Mouse (Mus musculus): Measurements from ENCODE around the gene Tmem94.
A peak's percentile ranks its signal among the peaks of the same experiment; 100 is the strongest.
"Not testable (repeated sequence)": the region's sequence is repeated elsewhere in the genome, so short reads cannot be mapped to it uniquely, and the experiment has no call there.

The Tmem94 gene

DNA sequence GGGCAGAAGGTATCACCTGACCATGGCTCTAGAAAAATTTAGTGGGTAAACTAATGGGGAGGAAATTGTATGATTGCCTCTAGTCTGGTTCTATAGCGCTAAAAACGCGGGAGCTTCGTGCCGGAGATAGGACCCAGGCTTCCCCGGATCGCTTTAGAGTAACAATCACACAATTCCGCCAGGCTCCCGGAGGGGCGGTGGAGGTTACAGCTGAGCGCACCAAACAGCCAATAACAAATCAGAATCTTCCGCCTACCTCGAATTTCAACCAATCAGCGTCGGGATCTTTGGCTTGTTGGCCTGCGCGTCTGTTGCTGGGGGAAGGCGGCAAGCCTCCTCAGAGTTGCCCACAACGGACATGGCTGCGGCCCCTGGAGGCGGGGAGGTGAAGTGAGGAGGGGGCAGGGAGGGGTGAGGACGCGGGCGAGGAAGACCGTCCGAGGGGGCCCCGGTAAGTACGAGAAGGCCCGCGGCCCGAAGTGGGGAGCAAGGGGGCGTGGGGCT is at the start of gene Tmem94:
Gene Tmem94 (plus strand): TSS at position 331 of the 504 bp plus-strand sequence.
- peak; percentile 97 for DNase-seq (ENCODE audit: low spot score)

DNA sequence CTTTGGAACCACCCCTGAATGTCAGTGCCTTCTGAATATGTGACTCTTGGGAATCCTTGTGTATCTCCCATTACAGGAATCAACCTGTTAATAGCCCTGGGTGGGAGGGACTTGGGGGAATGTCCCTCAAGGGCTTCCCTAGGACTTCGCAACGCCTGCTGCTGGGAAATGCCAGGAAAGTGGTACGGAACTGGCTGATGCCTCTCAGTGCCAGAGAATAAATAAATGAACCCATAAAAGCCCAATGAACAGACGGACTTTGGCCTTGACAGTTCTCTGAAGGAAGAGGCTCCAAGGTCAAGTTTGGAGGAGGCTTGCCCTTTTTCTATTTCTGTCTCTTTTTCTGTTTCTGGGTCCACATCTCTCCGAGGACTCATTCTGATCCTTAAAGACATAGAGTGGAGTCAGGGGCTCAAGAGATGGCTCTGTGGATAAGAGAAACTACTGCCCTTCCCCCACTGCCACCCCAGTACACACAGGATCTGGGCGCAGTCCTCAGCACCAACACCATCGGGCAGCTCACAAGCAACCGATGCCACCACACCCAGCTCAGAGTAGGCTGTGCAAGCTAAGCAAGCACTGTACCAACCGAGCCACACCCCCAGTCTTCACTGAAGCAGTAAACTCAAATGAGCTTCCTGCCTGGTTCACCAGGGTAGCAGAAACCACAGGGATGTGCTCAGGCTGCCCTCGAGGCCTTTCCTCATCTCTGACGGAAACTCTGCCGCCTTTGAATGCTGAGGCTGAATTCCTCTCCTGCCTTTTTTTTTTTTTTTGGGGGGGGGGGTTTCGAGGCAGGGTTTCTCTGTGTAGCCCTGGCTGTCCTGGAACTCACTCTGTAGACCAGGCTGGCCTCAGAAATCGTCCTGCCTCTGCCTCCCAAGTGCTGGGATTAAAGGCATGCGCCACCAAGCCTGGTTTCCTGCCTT is 48.6 kb upstream of the Tmem94 start:
- peak; percentile 45 for DNase-seq (ENCODE audit: low spot score)

GRCm38 (mm10) chr11:115717660-115718390 is 47.4 kb upstream of the Tmem94 start:
- DNase-seq (ENCODE audit: low spot score) = peak; percentile 40

DNA sequence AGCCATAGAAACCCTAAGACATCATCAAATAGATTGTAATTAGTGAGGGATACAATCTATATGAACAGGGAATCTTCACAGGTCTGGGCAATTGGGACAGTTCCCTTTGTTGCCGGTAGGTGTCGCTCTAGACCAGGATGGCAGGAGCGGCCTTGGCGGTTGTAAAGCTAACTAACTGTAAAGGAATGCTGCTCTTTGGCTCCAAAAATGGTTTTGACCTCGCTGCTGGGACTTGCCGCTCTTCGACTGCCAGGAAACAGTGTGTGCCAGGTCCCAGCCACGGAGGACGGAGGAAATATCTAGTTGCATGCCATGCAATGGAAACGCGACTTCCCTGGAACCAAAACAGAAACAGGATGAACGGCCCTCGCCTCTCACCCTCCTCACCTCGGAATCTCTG is 42.6 kb upstream of the Tmem94 start:
- DNase-seq (ENCODE audit: low spot score) = peak; percentile 78

- DNase-seq (ENCODE audit: low spot score) = no peak
These were observed 42.0 kb upstream of the Tmem94 start for GRCm38 (mm10) chr11:115723231-115723630.

GRCm38 (mm10) chr11:115734041-115734686 is 31.1 kb upstream of the Tmem94 start:
- no peak for DNase-seq (ENCODE audit: low spot score)

DNA sequence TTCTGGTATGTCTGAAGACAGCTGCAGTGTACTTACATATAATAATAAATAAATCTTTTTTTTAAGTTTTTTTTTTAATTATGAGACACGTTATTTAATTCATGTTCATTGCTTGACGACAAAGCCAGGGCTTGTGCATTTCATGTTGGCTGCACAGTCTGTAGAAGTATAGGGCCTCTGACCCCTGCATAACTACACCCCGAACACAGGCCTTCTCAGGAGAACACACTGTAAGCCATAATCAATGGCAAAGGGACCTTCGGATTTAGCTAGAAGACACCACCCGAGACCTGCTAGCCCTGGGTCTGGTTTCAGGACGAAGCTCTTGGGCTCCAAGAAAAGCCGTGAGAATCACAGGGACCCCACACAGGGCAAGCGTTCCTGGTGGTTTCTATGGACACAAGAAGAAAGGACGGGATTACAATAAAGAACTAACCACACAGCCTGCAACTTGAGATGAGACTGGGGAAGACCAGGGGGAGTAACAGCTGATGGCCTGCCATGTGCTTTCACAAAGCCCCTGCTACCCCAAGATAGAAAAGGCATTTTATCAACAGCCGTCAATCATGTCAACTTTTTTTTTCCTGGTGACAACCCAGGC is 27.5 kb upstream of the Tmem94 start:
- DNase-seq (ENCODE audit: low spot score) = no peak

- DNase-seq (ENCODE audit: low spot score) = no peak
These were observed 26.9 kb upstream of the Tmem94 start for GRCm38 (mm10) chr11:115738275-115738885.

DNA sequence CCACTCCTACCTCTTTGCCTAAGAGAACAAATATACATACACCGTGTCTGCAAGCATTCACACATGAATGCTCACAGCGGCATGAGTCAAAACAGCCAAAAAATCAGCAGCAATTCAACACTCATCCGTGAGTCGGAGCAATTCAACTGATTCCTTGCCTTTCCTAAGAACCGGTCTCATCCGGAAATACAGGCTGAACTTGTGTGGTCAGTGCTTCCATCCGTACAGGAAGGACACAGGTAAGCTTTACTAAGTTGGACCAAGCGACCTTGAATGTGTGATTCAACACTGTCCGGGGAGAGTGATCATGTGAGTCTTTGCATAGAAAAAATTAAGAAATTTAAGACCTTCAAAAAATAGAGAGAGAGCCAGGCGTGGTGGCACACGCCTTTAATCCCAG is 24.2 kb upstream of the Tmem94 start:
- DNase-seq (ENCODE audit: low spot score) = no peak

DNA sequence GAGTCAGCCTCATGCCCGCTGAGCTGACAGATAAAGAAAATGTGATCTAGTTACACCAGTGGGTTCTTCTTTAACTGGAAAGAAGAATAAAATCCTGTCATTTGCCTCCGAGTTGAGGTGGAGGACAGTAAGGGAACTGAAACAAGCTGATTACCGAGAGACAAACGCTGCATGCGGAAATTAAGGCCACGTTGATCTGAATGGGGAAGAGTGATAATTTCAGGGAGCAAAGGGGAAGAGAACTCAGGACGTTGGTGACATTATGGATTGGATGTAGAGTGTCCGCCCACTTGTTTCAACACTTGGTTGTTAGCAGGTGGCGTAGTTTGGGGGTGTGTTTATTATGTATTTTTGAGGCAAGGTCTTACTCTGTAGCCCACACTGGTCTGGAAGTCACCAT is 22.3 kb upstream of the Tmem94 start:
- DNase-seq (ENCODE audit: low spot score) = no peak

- DNase-seq (ENCODE audit: low spot score) = no peak
These were observed 20.8 kb upstream of the Tmem94 start for GRCm38 (mm10) chr11:115744385-115744784.

- peak; percentile 59 for DNase-seq (ENCODE audit: low spot score)
These were observed 19.1 kb upstream of the Tmem94 start for GRCm38 (mm10) chr11:115746109-115746508.

DNA sequence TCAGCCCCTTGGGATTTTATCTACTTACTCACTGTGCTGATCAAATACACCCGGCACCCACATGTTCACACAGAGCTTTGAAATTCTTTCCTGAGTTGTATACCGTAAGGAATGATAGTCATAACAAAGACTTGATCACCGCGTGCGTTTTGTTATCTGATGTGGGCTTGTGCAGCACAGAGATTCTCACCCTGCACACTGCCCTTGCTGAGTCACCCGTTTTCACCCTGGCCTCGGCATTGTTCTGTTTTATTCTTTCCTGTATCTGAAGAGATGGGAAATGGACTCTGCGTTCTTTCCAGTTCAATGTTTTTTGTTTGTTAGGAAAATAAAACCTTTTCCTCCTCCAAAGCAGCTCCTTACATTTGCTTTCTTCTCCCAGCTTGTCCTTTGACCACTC is 18.5 kb upstream of the Tmem94 start:
- DNase-seq (ENCODE audit: low spot score) = peak; percentile 34

DNA sequence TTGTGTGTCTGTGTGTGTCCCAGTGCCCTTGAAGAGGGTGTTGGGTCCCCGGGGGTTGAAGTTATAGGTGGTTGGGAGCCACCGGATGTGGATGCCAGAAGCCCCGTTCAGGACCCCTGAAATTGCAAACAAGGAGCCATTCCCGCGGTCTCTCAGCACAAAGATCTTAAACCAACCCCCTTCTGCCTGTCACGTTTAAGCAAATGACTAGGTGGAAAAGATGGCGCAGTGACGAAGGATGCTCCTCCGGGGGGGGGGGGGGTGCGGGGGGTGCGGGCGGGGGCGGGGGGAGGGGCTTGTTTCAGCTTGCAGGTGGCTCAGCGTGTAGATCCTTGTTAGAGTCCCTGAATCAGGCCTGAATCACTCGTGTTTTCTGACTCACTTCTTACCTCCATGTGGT is 17.9 kb upstream of the Tmem94 start:
- DNase-seq (ENCODE audit: low spot score) = no peak

DNA sequence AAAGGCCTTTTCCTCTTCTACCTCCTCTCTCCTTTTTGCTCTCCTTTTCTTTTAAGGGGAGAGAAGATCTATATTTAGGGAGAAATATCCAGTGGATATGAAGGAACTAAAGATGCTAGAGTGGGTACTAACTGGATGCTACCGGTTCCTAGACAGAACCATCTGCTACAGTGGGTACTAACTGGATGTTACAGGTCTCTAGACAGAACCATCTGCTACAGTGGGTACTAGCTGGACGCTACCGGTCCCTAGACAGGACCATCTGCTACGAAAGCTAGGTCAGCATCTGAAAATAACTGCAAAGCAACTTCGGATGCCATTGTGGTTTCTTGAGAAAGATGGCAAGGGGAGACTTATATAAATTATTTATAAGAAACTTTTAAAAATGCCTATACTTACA is 15.4 kb upstream of the Tmem94 start:
- no peak for DNase-seq (ENCODE audit: low spot score)

GRCm38 (mm10) chr11:115751725-115752124 is 13.5 kb upstream of the Tmem94 start:
- DNase-seq (ENCODE audit: low spot score) = peak; percentile 39

- no peak for DNase-seq (ENCODE audit: low spot score)
These were observed 12.6 kb upstream of the Tmem94 start for GRCm38 (mm10) chr11:115752653-115753052.

- DNase-seq (ENCODE audit: low spot score) = no peak
These were observed 11.7 kb upstream of the Tmem94 start for GRCm38 (mm10) chr11:115753485-115753884.

DNA sequence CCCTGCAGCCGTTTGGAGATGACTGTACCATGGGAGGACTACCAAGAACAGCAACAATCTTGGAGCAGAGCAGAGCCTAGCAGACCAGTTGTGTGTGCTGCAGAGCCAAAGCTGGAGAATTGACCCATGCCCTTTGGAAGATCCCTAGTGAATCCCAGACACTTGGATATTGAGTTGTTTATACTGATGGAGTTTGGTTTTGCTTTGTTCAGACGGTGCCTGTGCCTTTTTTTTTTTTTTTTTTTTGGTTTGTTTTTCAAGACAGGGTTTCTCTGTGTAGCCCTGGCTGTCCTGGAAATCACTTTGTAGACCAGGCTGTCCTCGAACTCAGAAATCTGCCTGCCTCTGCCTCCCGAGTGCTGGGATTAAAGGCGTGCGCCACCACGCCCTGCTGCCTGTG is 3.1 kb upstream of the Tmem94 start:
- DNase-seq (ENCODE audit: low spot score) = not testable (repeated sequence)

DNA sequence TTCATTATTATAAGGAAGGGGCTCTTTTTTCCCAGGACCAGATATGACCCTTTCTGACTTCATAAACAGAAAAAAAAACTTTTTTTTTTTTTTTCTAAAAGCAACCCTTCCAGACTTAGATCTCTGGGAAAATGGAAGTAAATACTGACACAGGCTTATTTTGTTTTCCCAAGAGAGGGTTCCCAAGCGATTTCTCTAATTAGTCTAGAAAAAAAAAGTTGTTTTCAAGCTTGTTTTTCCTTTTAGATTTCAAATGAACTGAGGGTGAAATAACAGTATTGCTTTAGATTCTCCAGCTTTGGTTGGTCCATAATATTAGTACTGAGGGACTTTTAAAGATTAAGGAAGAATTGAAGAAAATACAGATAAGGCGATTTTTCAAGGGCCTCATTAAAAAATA is 535 bp upstream of the Tmem94 start:
- DNase-seq (ENCODE audit: low spot score) = no peak

DNA sequence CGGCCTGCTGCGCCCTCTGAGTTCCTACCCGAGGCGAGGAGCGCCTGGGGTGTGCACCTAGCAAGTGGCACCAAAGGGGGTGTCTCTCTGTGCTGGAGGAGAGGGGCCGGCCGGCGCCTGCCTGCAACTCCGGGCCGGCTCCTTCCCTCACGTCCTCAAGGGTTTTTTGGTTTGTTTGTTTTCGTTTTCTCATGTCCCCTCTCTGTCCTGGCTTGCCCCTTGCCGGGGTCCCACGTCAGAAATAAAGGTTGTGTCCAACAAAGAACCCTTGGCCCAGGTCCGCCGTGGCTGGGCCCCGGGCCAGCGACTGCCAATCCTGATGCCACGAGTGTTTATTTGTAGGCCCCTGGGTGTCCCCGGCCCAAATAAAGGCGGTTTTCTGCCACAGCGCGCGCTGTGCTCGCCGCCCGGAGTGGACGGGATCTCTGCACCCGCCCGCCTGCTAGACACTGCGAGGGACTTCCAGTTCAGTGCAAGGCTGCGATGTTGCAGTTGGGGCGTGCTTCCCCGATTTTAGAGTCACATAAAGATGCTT is 441 bp downstream of the Tmem94 start:
- no peak for DNase-seq (ENCODE audit: low spot score)

Measured in T-cell, adult 2 months (primary cell).